ENCODE assay signal across 8 mouse cellular contexts in the genomic region with DNA sequence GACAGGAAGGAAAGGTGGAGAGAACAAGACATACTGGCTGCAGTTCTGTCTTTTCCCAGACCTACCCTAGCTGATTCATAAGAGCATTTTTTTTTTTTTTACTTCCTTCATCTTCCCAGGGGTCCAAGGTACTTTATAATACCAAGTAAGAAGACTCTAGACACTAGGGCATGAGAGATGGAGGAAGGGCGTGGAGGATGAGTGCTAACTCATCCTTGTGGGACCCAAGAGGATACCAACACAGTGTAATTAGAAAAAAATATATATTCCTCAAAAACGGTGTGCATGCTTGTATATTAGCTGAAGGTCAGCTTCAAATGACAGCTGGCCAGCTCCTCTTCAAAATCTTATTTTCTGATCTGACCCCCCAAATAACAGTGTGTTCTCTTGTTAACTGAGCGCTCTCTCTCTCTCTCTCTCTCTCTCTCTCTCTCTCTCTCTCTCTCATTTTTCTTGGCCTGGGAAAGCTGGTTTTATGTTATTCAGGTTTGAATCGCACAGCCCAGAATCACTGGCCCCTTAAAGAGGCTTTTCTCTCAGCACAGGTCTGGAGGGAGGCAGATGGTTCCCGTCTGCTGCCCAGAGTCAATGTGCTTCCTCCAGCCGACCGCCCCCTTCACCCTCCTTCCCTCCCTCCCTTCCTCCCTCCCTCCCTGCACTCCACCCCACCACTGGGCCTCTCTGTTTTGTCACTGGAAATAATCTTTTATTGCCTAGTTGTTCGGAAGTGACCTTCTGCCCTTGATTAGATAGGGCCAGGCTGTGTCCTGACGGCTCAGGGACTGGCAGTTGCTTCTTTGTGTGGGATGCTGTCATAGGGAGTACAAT. TPM values are rescaled to one million over a fixed set of nuclear protein-coding genes. Genes with fewer than 3 reads are reported as not detected.
DNase-seq lines count a peak whose midpoint lies in the region; ATAC-seq and TF ChIP-seq lines count a peak whose summit lies in the region.

No protein-coding gene starts in this region.

- DNase-seq in gastrocnemius, adult 2 months = peak; percentile 49
- DNase-seq in gastrocnemius, adult 8-10 months (ENCODE audit: low spot score in 2 of 2) = no peak
- no peak for DNase-seq in hindbrain, embryonic 14.5 days (ENCODE audit: low spot score)
- DNase-seq in liver, embryonic 13.5 days = no peak
- DNase-seq in splenic B cell, adult 2 months (ENCODE audit: low read depth, low spot score) = peak; percentile 31
- DNase-seq in thymus, postnatal 4 days = no peak
- DNase-seq in adrenal gland, adult 8-10 months = no peak

- no peak overlapping the region for H3K4me2 ChIP-seq in forebrain, embryonic 15.5 days (replicated peaks)
- H3K4me2 ChIP-seq in hindbrain, embryonic 14.5 days (replicated peaks) = no peak overlapping the region
- peak overlapping the region; percentile 10; the same call in 1 of the 2 replicates for H3K4me2 ChIP-seq in liver, embryonic 13.5 days

- H3K27me3 ChIP-seq in forebrain, embryonic 15.5 days = no peaks in the 10 kb centered on the region
- peaks cover 14% of the 10 kb centered on the region for H3K27me3 ChIP-seq in hindbrain, embryonic 14.5 days (ENCODE audit: control insufficient read depth, insufficient read depth, low read length)
- H3K27me3 ChIP-seq in liver, embryonic 13.5 days = peaks cover 27% of the 10 kb centered on the region
- no peaks in the 10 kb centered on the region; the same call in 1 of the 2 replicates for H3K27me3 ChIP-seq in splenic B cell, adult 2 months (ENCODE audit: control insufficient read depth, insufficient read depth, low read length, poor library complexity, severe bottlenecking)

- ATAC-seq in forebrain, embryonic 15.5 days (replicated peaks) = peak; percentile 60
- ATAC-seq in hindbrain, embryonic 14.5 days (ENCODE audit: low FRiP score) = peak; percentile 81
- peak; percentile 81 for ATAC-seq in liver, embryonic 13.5 days (ENCODE audit: low read depth)

- intact Hi-C loops in gastrocnemius, adult 2 months (cut with DNase I) = no loop called here

- 19% methylated on average over 9 of the region's 9 CpGs for WGBS in forebrain, embryonic 15.5 days
- 12% methylated on average over 8 of the region's 9 CpGs for WGBS in hindbrain, embryonic 14.5 days
- 11% methylated on average over 9 of the region's 9 CpGs for WGBS in liver, embryonic 13.5 days (ENCODE audit: insufficient replicate concordance)

- H3K4me3 ChIP-seq in gastrocnemius, adult 2 months = no peak overlapping the region
- no peak overlapping the region for H3K4me3 ChIP-seq in forebrain, embryonic 15.5 days
- H3K4me3 ChIP-seq in hindbrain, embryonic 14.5 days (replicated peaks; ENCODE audit: low read length) = no peak overlapping the region
- H3K4me3 ChIP-seq in liver, embryonic 13.5 days (replicated peaks) = no peak overlapping the region

- TF ChIP-seq CTCF in gastrocnemius, adult 2 months (IDR thresholded peaks at IDR 0.05) = no peak

- no peaks in the 10 kb centered on the region for H3K36me3 ChIP-seq in forebrain, embryonic 15.5 days
- no peaks in the 10 kb centered on the region for H3K36me3 ChIP-seq in hindbrain, embryonic 14.5 days (replicated peaks; ENCODE audit: control insufficient read depth, insufficient read depth)
- H3K36me3 ChIP-seq in liver, embryonic 13.5 days = no peaks in the 10 kb centered on the region
- H3K36me3 ChIP-seq in splenic B cell, adult 2 months (ENCODE audit: control insufficient read depth, insufficient read depth, low read length, poor library complexity, severe bottlenecking) = no peaks in the 10 kb centered on the region

- peak overlapping the region; percentile 40; the same call in 1 of the 2 replicates for H3K27ac ChIP-seq in gastrocnemius, adult 2 months
- H3K27ac ChIP-seq in forebrain, embryonic 15.5 days (replicated peaks) = no peak overlapping the region
- H3K27ac ChIP-seq in hindbrain, embryonic 14.5 days = no peak overlapping the region
- no peak overlapping the region for H3K27ac ChIP-seq in liver, embryonic 13.5 days

- H3K9me3 ChIP-seq in forebrain, embryonic 15.5 days = peaks cover 6% of the 10 kb centered on the region; the same call in 1 of the 2 replicates
- H3K9me3 ChIP-seq in hindbrain, embryonic 14.5 days (ENCODE audit: control insufficient read depth, low read length) = peaks cover 17% of the 10 kb centered on the region
- no peaks in the 10 kb centered on the region for H3K9me3 ChIP-seq in liver, embryonic 13.5 days (replicated peaks)

- H3K9ac ChIP-seq in forebrain, embryonic 15.5 days (replicated peaks) = no peak overlapping the region
- H3K9ac ChIP-seq in hindbrain, embryonic 14.5 days = no peak overlapping the region
- H3K9ac ChIP-seq in liver, embryonic 13.5 days = no peak overlapping the region; the same call in 1 of the 2 replicates

- peaks cover 6% of the 10 kb centered on the region; the same call in 1 of the 2 replicates for H3K4me1 ChIP-seq in forebrain, embryonic 15.5 days
- no peaks in the 10 kb centered on the region for H3K4me1 ChIP-seq in hindbrain, embryonic 14.5 days (replicated peaks; ENCODE audit: control insufficient read depth, insufficient read depth, low read length)
- peaks cover 24% of the 10 kb centered on the region for H3K4me1 ChIP-seq in liver, embryonic 13.5 days (replicated peaks)

RNA-seq across cellular contexts. Expression of a gene that starts 26.8 kb away (rescaled TPM):
- 10 to 100 TPM; 12.3 to 21.8 TPM for total RNA-seq in gastrocnemius, adult 2 months (2021)
- 10 to 100 TPM; 10.9 to 18.4 (median 12.4) TPM for total RNA-seq in gastrocnemius, adult 8-10 months (2022)
- polyA plus RNA-seq in forebrain, embryonic 15.5 days (2015; fragmentation: Nextera tagmentation; extraction: Ambion mirVana) = 4.3 and 5.6 TPM in 2 replicates
- polyA plus RNA-seq in hindbrain, embryonic 14.5 days (2014; fragmentation: Nextera tagmentation; extraction: Ambion mirVana) = 5.8 and 6.7 TPM in 2 replicates
- 2.0 and 2.4 TPM in 2 replicates for polyA plus RNA-seq in liver, embryonic 13.5 days (2015; fragmentation: Nextera tagmentation; extraction: Ambion mirVana)
- total RNA-seq in adrenal gland, adult 8-10 months (2022) = 10 to 100 TPM; 22.4 to 42.8 (median 34.7) TPM

RNA-seq across cellular contexts. Expression of a gene that starts 57.8 kb away (rescaled TPM):
- total RNA-seq in gastrocnemius, adult 2 months (2021) = under 1 TPM in 1 of 2 experiments, not detected in 1; 0.25 TPM
- total RNA-seq in gastrocnemius, adult 8-10 months (2022) = under 1 TPM in 1 of 4 experiments, not detected in 3; 0.45 TPM
- 5.7 and 6.1 TPM in 2 replicates for polyA plus RNA-seq in forebrain, embryonic 15.5 days (2015; fragmentation: Nextera tagmentation; extraction: Ambion mirVana)
- polyA plus RNA-seq in hindbrain, embryonic 14.5 days (2014; fragmentation: Nextera tagmentation; extraction: Ambion mirVana) = 13.3 and 17.0 TPM in 2 replicates
- polyA plus RNA-seq in liver, embryonic 13.5 days (2015; fragmentation: Nextera tagmentation; extraction: Ambion mirVana) = 2.6 and 2.7 TPM in 2 replicates
- total RNA-seq in adrenal gland, adult 8-10 months (2022) = 1 to 10 TPM in 2 of 4 experiments, under 1 TPM in 2; 0.12 to 9.2 (median 4.2) TPM

Comparison
In these comparisons a context has a peak if more than half of its experiments do, and no peak if none do; other contexts are left out.
1. DNase-seq: peak in gastrocnemius, adult 2 months (single experiment) and splenic B cell, adult 2 months (single experiment); none in gastrocnemius, adult 8-10 months (0 of 2), hindbrain, embryonic 14.5 days (single experiment), liver, embryonic 13.5 days (single experiment), thymus, postnatal 4 days (single experiment) and adrenal gland, adult 8-10 months (single experiment).
2. Peak in every context shown above with its lines, with median percentiles within 50 percentile points of each other: ATAC-seq.